Mouse (Mus musculus) intestine, embryonic 16.5 days (tissue): Measurements from ENCODE around the gene Chrnd. TPM values are rescaled to one million over a fixed set of nuclear protein-coding genes. Genes with fewer than 3 reads are reported as not detected.

Experiments used
- ATAC-seq: fragments of 200-750 bp; cut with Nextera tagmentation; 2 replicates; pipeline ENCODE4 v1.8.0; 2017; ENCODE audit warnings: moderate TSS enrichment, moderate library complexity
- H3K27ac ChIP-seq: fragments of 300-500 bp; sonication (generic); 2 replicates; pipeline ENCODE4 v1.5.1; 2014; ENCODE audit warnings: mild to moderate bottlenecking, low read length
- H3K27me3 ChIP-seq: fragments of 300-500 bp; sonication (generic); replicated peaks from 2 replicates; pipeline ENCODE4 v1.6.1; 2014; ENCODE audit warnings: low read length, control low read depth, mixed read lengths; ENCODE audit not compliant: control insufficient read depth, insufficient read depth
- H3K36me3 ChIP-seq: fragments of 300-500 bp; sonication (generic); 2 replicates; pipeline ENCODE4 v1.6.1; 2014; ENCODE audit warnings: low read length, control low read depth; ENCODE audit not compliant: control insufficient read depth, insufficient read depth
- H3K4me1 ChIP-seq: fragments of 300-500 bp; sonication (generic); 2 replicates; pipeline ENCODE4 v1.6.1; 2014; ENCODE audit warnings: low read length, control low read depth, mixed read lengths; ENCODE audit not compliant: control insufficient read depth, insufficient read depth
- H3K4me2 ChIP-seq: fragments of 300-500 bp; sonication (generic); 2 replicates; pipeline ENCODE4 v1.6.1; 2014; ENCODE audit warnings: low read depth, low read length, control low read depth
- H3K4me3 ChIP-seq: fragments of 300-500 bp; sonication (generic); 2 replicates; pipeline ENCODE4 v1.5.1; 2014; ENCODE audit warnings: mild to moderate bottlenecking, low read length
- H3K9ac ChIP-seq: fragments of 300-500 bp; sonication (generic); 2 replicates; pipeline ENCODE4 v1.6.1; 2014; ENCODE audit warnings: low read depth, low read length
- H3K9me3 ChIP-seq: fragments of 300-500 bp; sonication (generic); 2 replicates; pipeline ENCODE4 v1.6.1; 2016; ENCODE audit warnings: low read length, control low read depth; ENCODE audit not compliant: control insufficient read depth
- WGBS: fragments of 180-500 bp; shearing (Covaris S2); extraction: QIAGEN DNeasy Blood & Tissue Kit; methylation state at CpG from one replicate; pipeline ENCODE4 v1.1.7; 2014; 5-methylcytosine and 5-hydroxymethylcytosine counted together
- polyA plus RNA-seq: library from polyadenylated mRNA; unstranded; fragments of >200 nt; fragmentation: Nextera tagmentation; extraction: Ambion mirVana; gene quantifications from 2 replicates; pipeline ENCODE4 v1.2.1, GENCODE M21; 2015

The Chrnd gene
- polyA plus RNA-seq, 1 experiment from 2014 or later: not detected

- Histone ChIP-seq H3K9ac (no peak overlapping the region), H3K27me3 (no peaks in the 10 kb centered on the region), H3K4me3 (no peak overlapping the region), H3K36me3 (no peaks in the 10 kb centered on the region), H3K4me1 (no peaks in the 10 kb centered on the region), H3K4me2 (no peak overlapping the region), H3K9me3 (no peaks in the 10 kb centered on the region), H3K27ac (no peak overlapping the region)
- WGBS: 69% methylated on average over 12 of the region's 12 CpGs
- ATAC-seq: peak; percentile 81
Observed at GRCm38 (mm10) chr1:87198119-87199065, 8.0 kb downstream of the Chrnd start.

- H3K4me3 ChIP-seq: no peak overlapping the region
- H3K27me3 ChIP-seq: peaks cover 2% of the 10 kb centered on the region; the same call in 1 of the 2 replicates
- 58% methylated on average over 2 of the region's 2 CpGs for WGBS
- no peaks in the 10 kb centered on the region for H3K9me3 ChIP-seq
- no peak overlapping the region for H3K27ac ChIP-seq
- ATAC-seq: no peak
- H3K4me2 ChIP-seq: no peak overlapping the region
- no peak overlapping the region for H3K9ac ChIP-seq
- no peaks in the 10 kb centered on the region for H3K4me1 ChIP-seq
- H3K36me3 ChIP-seq: no peaks in the 10 kb centered on the region
Observed at GRCm38 (mm10) chr1:87200811-87201210, 10.4 kb downstream of the Chrnd start.

- H3K27me3 ChIP-seq: peaks cover 10% of the 10 kb centered on the region
- no peaks in the 10 kb centered on the region for H3K36me3 ChIP-seq
- 61% methylated on average over 1 of the region's 1 CpGs for WGBS
- no peaks in the 10 kb centered on the region for H3K4me1 ChIP-seq
- no peak overlapping the region for H3K4me3 ChIP-seq
- no peak overlapping the region for H3K4me2 ChIP-seq
- no peak overlapping the region for H3K27ac ChIP-seq
- no peaks in the 10 kb centered on the region for H3K9me3 ChIP-seq
- ATAC-seq: no peak
- no peak overlapping the region for H3K9ac ChIP-seq
Observed at GRCm38 (mm10) chr1:87201848-87202247, 11.4 kb downstream of the Chrnd start.

- Histone ChIP-seq H3K27me3 (peaks cover 14% of the 10 kb centered on the region), H3K4me2 (no peak overlapping the region), H3K4me1 (no peaks in the 10 kb centered on the region), H3K27ac (no peak overlapping the region), H3K9ac (no peak overlapping the region), H3K4me3 (no peak overlapping the region), H3K9me3 (no peaks in the 10 kb centered on the region), H3K36me3 (no peaks in the 10 kb centered on the region)
- ATAC-seq: no peak
- 78% methylated on average over 5 of the region's 5 CpGs for WGBS
Observed at GRCm38 (mm10) chr1:87203779-87204178, 13.4 kb downstream of the Chrnd start.

GRCm38 (mm10) chr1:87204465-87204864 lies 14.1 kb downstream of the Chrnd start, which contains the start of gene Chrng:
TSS of gene Chrng (plus strand) at chr1:87204657.
- no peak within 1 kb of the TSS for H3K9ac ChIP-seq
- H3K4me3 ChIP-seq: no peak within 1 kb of the TSS
- H3K27ac ChIP-seq: no peak within 1 kb of the TSS
- 89% methylated on average over 7 of the region's 7 CpGs for WGBS
- H3K9me3 ChIP-seq: no peaks in the 10 kb centered on the region
- H3K36me3 ChIP-seq: no peaks in the 10 kb centered on the region
- H3K4me1 ChIP-seq: no peaks in the 10 kb centered on the region
- H3K4me2 ChIP-seq: no peak within 1 kb of the TSS
- ATAC-seq: no peak
- peaks cover 14% of the 10 kb centered on the region for H3K27me3 ChIP-seq

- no peak for ATAC-seq
- Histone ChIP-seq H3K9me3 (no peaks in the 10 kb centered on the region), H3K4me1 (no peaks in the 10 kb centered on the region), H3K4me3 (no peak overlapping the region), H3K36me3 (no peaks in the 10 kb centered on the region), H3K4me2 (no peak overlapping the region), H3K27ac (no peak overlapping the region), H3K9ac (no peak overlapping the region), H3K27me3 (peaks cover 14% of the 10 kb centered on the region)
- 52% methylated on average over 6 of the region's 6 CpGs for WGBS
Observed at GRCm38 (mm10) chr1:87205038-87205437, 14.6 kb downstream of the Chrnd start.

- Histone ChIP-seq H3K27me3 (peaks cover 14% of the 10 kb centered on the region), H3K4me2 (no peak overlapping the region), H3K27ac (no peak overlapping the region), H3K9me3 (no peaks in the 10 kb centered on the region), H3K4me3 (no peak overlapping the region), H3K9ac (no peak overlapping the region), H3K4me1 (no peaks in the 10 kb centered on the region), H3K36me3 (no peaks in the 10 kb centered on the region)
- peak; percentile 23; the same call in 1 of the 2 replicates for ATAC-seq
- 45% methylated on average over 3 of the region's 3 CpGs for WGBS
Observed at GRCm38 (mm10) chr1:87205502-87205901, 15.1 kb downstream of the Chrnd start.

- Histone ChIP-seq H3K9me3 (no peaks in the 10 kb centered on the region), H3K36me3 (no peaks in the 10 kb centered on the region), H3K9ac (no peak overlapping the region), H3K27me3 (peaks cover 14% of the 10 kb centered on the region), H3K4me1 (no peaks in the 10 kb centered on the region), H3K27ac (no peak overlapping the region), H3K4me2 (no peak overlapping the region), H3K4me3 (no peak overlapping the region)
- 19% methylated on average over 17 of the region's 17 CpGs for WGBS
- no peak for ATAC-seq
Observed at GRCm38 (mm10) chr1:87206339-87206738, 15.9 kb downstream of the Chrnd start.

DNA sequence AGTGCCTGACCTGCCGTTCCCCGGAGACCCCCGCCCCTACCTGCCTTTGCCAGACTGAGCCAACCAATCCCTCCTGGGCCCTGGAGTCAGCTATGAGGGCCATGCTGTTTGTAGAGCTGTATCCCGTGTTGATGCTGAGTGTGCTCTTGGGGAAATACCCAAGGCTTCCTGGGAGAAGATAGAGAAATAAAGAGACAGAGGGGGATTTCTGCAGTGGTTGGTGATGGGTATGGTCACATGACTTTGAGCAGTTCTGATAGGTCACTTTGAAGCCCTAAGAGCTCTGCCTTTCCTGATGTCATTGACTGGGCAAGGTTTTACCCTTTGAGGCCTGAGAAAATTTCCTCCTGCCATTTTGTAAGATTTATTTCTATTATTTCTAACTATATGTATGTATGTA lies 21.0 kb downstream of the Chrnd start:
- peaks cover 13% of the 10 kb centered on the region for H3K4me1 ChIP-seq
- ATAC-seq: no peak
- no peak overlapping the region for H3K4me2 ChIP-seq
- no peak overlapping the region for H3K9ac ChIP-seq
- no peaks in the 10 kb centered on the region for H3K36me3 ChIP-seq
- no peaks in the 10 kb centered on the region for H3K9me3 ChIP-seq
- H3K27ac ChIP-seq: no peak overlapping the region
- H3K27me3 ChIP-seq: peaks cover 8% of the 10 kb centered on the region
- H3K4me3 ChIP-seq: no peak overlapping the region
- 79% methylated on average over 4 of the region's 4 CpGs for WGBS
